Mouse (Mus musculus) hindbrain, embryonic 11.5 days (tissue): ENCODE data around the gene Slc22a22. TPM values are rescaled to one million over a fixed set of nuclear protein-coding genes. Genes with fewer than 3 reads are reported as not detected.
"Not testable (repeated sequence)": the region's sequence is repeated elsewhere in the genome, so short reads cannot be mapped to it uniquely, and the experiment has no call there.

Experiments
- ATAC-seq: fragments of 200-750 bp; cut with Nextera tagmentation; 2 replicates; pipeline ENCODE4 v1.8.0; 2017; ENCODE audit warnings: mild to moderate bottlenecking, moderate TSS enrichment, moderate library complexity; ENCODE audit not compliant: low FRiP score
- DNase-seq: peaks from one replicate; pipeline ENCODE4 v3.0.0-alpha.2; 2015; ENCODE audit warnings: low spot score
- H3K27ac ChIP-seq: fragments of 300-500 bp; sonication (generic); 2 replicates; pipeline ENCODE4 v1.5.1; 2014; ENCODE audit warnings: mild to moderate bottlenecking, low read depth, low read length
- H3K27me3 ChIP-seq: fragments of 300-500 bp; sonication (generic); 2 replicates; pipeline ENCODE4 v1.6.1; 2014; ENCODE audit warnings: mild to moderate bottlenecking, low read length, moderate library complexity, mixed read lengths; ENCODE audit not compliant: control insufficient read depth, insufficient read depth
- H3K36me3 ChIP-seq: fragments of 300-500 bp; sonication (generic); 2 replicates; pipeline ENCODE4 v1.6.1; 2014; ENCODE audit warnings: mild to moderate bottlenecking, low read length, moderate library complexity, mixed read lengths; ENCODE audit not compliant: control insufficient read depth, insufficient read depth
- H3K4me1 ChIP-seq: fragments of 300-500 bp; sonication (generic); replicated peaks from 2 replicates; pipeline ENCODE4 v1.6.1; 2014; ENCODE audit warnings: low read length, mixed read lengths; ENCODE audit not compliant: control insufficient read depth, insufficient read depth
- H3K4me2 ChIP-seq: fragments of 300-500 bp; sonication (generic); replicated peaks from 2 replicates; pipeline ENCODE4 v1.6.1; 2014; ENCODE audit warnings: mild to moderate bottlenecking, low read depth, low read length
- H3K4me3 ChIP-seq: fragments of 300-500 bp; sonication (generic); 2 replicates; pipeline ENCODE4 v1.5.1; 2014; ENCODE audit warnings: low read depth, low read length
- H3K9ac ChIP-seq: fragments of 300-500 bp; sonication (generic); 2 replicates; pipeline ENCODE4 v1.6.1; 2014; ENCODE audit warnings: low read depth, low read length
- H3K9me3 ChIP-seq: fragments of 300-500 bp; sonication (generic); 2 replicates; pipeline ENCODE4 v1.6.1; 2016; ENCODE audit warnings: low read length; ENCODE audit not compliant: control insufficient read depth
- WGBS: fragments of 180-500 bp; shearing (Covaris S2); extraction: QIAGEN DNeasy Blood & Tissue Kit; methylation state at CpG from one replicate; pipeline ENCODE4 v1.1.7; 2014; 5-methylcytosine and 5-hydroxymethylcytosine counted together
- polyA plus RNA-seq: library from polyadenylated mRNA; unstranded; fragments of >200 nt; fragmentation: Nextera tagmentation; extraction: Ambion mirVana; gene quantifications from 2 replicates; pipeline ENCODE4 v1.2.1, GENCODE M21; 2014

Gene Slc22a22
- polyA plus RNA-seq, 1 experiment from 2014 or later, result not detected

DNA sequence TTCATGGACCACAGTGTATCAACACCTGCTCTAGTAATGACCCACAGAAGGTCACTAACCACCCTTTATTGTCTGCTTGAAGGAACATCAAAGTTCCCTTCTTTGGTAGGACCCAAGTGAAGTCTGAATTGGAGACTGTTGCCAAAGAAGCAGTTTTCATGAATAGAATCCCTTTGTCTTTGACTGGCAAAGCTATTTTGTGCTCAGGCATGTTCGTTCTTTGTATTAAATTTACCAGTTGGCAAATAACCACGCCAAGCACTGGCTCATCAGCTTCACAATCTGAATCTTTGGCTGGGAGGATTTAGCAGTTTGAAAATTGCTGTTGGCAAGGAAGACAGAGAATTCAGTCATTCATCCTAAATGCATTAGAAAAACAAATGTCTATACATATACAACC lies 160.9 kb downstream of the Slc22a22 start:
- ATAC-seq (no peak), DNase-seq (no peak)
- WGBS, result 84% methylated on average over 2 of the region's 2 CpGs
- Histone ChIP-seq H3K4me1 (no peaks in the 10 kb centered on the region), H3K36me3 (no peaks in the 10 kb centered on the region), H3K27ac (no peak overlapping the region), H3K4me2 (no peak overlapping the region), H3K4me3 (no peak overlapping the region), H3K27me3 (no peaks in the 10 kb centered on the region), H3K9ac (no peak overlapping the region), H3K9me3 (no peaks in the 10 kb centered on the region)

DNA sequence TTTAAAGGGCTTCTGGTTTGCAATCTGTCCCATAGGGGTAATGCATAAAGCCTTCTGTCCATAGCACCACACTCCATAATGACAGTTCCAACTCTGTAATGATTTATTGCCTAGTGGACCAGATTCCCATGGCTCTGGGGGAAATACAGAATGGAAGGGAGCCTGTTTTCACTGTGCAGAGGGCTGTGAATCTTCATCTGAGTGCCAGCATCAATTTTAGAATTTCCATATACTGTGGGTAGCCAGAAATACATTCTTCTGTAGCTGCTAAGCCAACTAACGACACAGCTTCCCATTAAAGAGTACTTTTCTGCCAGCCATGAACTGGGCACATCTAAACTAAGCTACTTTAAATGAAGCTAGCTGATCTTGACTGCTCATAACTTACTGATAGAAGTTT lies 174.7 kb downstream of the Slc22a22 start:
- no peak for ATAC-seq
- Histone ChIP-seq H3K9ac (no peak overlapping the region), H3K36me3 (no peaks in the 10 kb centered on the region), H3K9me3 (no peaks in the 10 kb centered on the region), H3K4me1 (no peaks in the 10 kb centered on the region), H3K27me3 (no peaks in the 10 kb centered on the region), H3K4me2 (no peak overlapping the region), H3K27ac (no peak overlapping the region), H3K4me3 (no peak overlapping the region)
- WGBS, result 84% methylated on average over 1 of the region's 1 CpGs
- no peak for DNase-seq

DNA sequence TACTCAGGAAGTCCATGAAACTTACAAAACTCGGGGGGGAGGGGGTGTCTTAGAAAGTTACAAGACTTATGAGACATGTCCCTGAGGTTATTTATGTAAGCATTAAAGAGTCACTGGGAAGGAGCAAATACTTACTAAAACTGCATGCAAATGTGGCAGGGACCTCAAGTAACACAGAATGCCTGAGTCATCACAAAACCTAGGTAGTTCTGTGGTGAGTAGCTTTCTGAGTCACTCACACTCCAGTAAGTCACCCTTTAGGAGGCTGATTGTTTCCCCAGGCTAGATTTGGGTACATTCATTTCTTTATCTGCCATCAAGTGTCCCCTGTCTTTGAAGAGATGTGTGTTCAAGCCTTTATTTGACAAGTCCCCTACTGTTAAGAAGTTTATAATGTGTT lies 198.9 kb downstream of the Slc22a22 start:
- ATAC-seq (no peak), DNase-seq (no peak)
- no peak overlapping the region for H3K4me3 ChIP-seq
- H3K36me3 ChIP-seq, result no peaks in the 10 kb centered on the region
- H3K27ac ChIP-seq, result no peak overlapping the region
- H3K27me3 ChIP-seq, result no peaks in the 10 kb centered on the region
- H3K4me2 ChIP-seq, result no peak overlapping the region
- H3K9ac ChIP-seq, result no peak overlapping the region
- no peaks in the 10 kb centered on the region for H3K4me1 ChIP-seq
- 54% methylated on average over 1 of the region's 1 CpGs for WGBS
- no peaks in the 10 kb centered on the region for H3K9me3 ChIP-seq

DNA sequence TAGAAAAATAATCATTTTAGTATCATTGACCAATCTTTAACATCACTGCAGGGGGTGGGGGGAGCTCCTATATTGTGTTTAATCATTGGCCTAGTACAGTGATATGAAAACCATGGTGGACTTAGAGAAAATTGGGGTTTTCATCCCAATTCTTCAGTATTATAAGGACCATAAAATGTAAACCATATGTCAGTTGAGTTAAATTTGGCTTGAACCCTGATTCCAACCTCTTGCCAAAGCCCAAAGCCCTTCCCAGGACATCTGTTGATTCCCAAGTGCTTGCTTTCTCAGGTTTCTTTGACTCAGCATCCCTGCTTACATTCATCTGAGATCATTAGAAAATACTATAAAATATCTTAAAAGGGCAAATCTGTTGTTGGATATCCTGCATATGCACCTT lies 201.0 kb downstream of the Slc22a22 start:
- Histone ChIP-seq H3K4me3 (no peak overlapping the region), H3K9me3 (no peaks in the 10 kb centered on the region), H3K4me2 (no peak overlapping the region), H3K27me3 (no peaks in the 10 kb centered on the region), H3K27ac (no peak overlapping the region), H3K4me1 (no peaks in the 10 kb centered on the region), H3K9ac (no peak overlapping the region), H3K36me3 (no peaks in the 10 kb centered on the region)
- no peak for ATAC-seq
- no peak for DNase-seq

DNA sequence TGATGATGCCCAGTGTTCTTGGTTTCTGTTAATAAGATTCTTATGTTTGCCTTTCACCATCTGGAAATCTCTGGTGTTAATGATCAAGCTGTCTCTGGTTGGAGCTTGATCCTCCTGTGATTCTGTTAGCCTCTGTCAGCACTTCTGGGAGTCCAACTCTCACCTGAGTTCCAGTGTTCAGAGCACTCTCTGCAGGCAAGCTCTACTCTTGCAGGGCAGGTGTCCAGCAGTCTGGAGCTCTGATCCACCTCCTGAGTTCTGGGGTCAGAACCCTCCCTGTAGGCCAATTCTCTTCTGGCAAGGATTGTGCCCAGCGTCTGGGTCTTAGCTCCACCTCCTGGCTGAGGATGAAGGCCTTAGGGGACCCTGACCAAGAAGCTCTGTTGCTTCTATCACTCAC lies 237.4 kb downstream of the Slc22a22 start:
- not testable (repeated sequence) for H3K27ac ChIP-seq, H3K27me3 ChIP-seq, H3K9ac ChIP-seq, DNase-seq, H3K4me2 ChIP-seq, H3K36me3 ChIP-seq, H3K4me3 ChIP-seq, H3K4me1 ChIP-seq, ATAC-seq, H3K9me3 ChIP-seq
- 93% methylated on average over 1 of the region's 1 CpGs for WGBS

DNA sequence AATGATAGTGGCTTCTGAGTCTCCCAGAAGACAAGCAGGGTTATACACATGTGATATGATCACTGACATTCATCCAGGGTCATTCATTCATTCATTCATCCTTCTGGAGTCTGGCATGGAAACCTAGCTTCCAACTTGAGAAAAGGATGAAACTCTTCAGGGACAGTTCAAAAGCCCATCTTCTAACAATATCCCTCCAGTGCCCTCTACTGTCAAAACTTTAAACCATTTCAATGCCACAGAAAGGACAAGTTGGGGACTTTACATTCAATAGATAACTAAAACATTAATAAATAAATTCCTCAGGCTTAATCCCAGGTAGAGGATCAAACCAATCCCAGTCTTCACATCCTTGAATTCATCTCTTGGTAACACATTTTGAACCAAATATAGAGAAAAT lies 247.0 kb downstream of the Slc22a22 start:
- H3K27ac ChIP-seq, result no peak overlapping the region
- DNase-seq, result no peak
- no peak overlapping the region for H3K9ac ChIP-seq
- H3K4me2 ChIP-seq, result no peak overlapping the region
- no peak for ATAC-seq
- H3K4me3 ChIP-seq, result no peak overlapping the region
- H3K36me3 ChIP-seq, result no peaks in the 10 kb centered on the region
- H3K9me3 ChIP-seq, result no peaks in the 10 kb centered on the region
- H3K27me3 ChIP-seq, result no peaks in the 10 kb centered on the region
- H3K4me1 ChIP-seq, result no peaks in the 10 kb centered on the region

DNA sequence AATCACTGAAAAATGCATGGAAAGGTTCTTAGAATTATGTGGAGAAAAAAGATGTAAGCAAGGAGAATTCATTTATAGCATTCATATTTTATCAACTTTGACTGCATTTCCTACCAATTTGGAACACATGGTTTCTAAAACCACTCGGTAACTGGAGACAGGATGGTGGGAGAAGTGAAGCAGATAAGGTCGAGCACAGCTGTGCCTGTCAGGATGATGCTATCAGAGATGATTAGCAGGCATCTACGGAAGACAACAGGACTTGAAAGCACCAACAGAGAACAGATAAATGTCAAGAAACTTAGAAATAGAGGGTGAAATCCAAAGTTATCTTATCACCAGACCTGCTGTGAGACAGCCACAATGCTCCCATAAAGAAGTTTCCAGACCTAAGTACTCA lies 272.1 kb downstream of the Slc22a22 start:
- H3K9ac ChIP-seq, result no peak overlapping the region
- H3K9me3 ChIP-seq, result no peaks in the 10 kb centered on the region
- no peak for ATAC-seq
- H3K27ac ChIP-seq, result no peak overlapping the region
- H3K27me3 ChIP-seq, result no peaks in the 10 kb centered on the region
- DNase-seq, result no peak
- H3K4me1 ChIP-seq, result no peaks in the 10 kb centered on the region
- no peak overlapping the region for H3K4me2 ChIP-seq
- no peaks in the 10 kb centered on the region for H3K36me3 ChIP-seq
- H3K4me3 ChIP-seq, result no peak overlapping the region
- 71% methylated on average over 3 of the region's 3 CpGs for WGBS

DNA sequence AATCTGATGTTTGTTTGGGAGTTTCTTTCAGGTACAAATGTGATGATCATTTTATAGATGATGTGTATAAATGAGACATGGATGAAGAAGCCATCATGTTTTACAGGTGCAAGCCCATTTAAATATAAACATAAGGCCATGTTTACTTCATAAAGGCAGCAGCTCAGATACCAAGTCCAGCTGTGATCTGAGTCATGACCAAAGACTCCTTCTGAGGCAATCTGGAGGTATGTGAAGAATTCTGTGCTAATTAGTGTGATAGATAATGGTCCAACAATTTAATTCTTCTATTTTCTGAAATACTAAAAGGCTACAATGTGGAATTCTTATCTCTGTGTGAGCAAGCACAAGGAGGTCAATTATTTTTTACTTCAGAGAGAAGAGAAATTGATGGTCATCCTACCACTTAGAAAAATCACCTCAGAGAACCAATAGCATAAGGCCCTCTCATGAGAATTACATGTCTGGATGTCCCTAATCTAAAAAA lies 272.9 kb downstream of the Slc22a22 start:
- no peak overlapping the region for H3K4me2 ChIP-seq
- no peaks in the 10 kb centered on the region for H3K4me1 ChIP-seq
- ATAC-seq (no peak), DNase-seq (no peak)
- no peaks in the 10 kb centered on the region for H3K27me3 ChIP-seq
- no peak overlapping the region for H3K4me3 ChIP-seq
- no peaks in the 10 kb centered on the region for H3K36me3 ChIP-seq
- H3K9ac ChIP-seq, result no peak overlapping the region
- H3K27ac ChIP-seq, result no peak overlapping the region
- H3K9me3 ChIP-seq, result no peaks in the 10 kb centered on the region
